Mouse (Mus musculus) kidney, adult 2 months (tissue): ENCODE measurements around the gene F830045P16Rik.

Source experiments
- CTCF ChIP-seq: fragments of 200-500 bp; conservative IDR thresholded peaks from 2 replicates; pipeline ENCODE4 v1.5.1; 2011; ENCODE audit warnings: low read depth, mild to moderate bottlenecking, control low read depth, low read length, moderate library complexity, mixed read lengths; ENCODE audit not compliant: insufficient read depth, insufficient read length
- POLR2A ChIP-seq: fragments of 200-500 bp; IDR thresholded peaks from one replicate; pipeline ENCODE4 v1.6.1; 2011; ENCODE audit warnings: low read depth, low read length, control low read depth

- TF ChIP-seq CTCF (no peak), POLR2A (no peak)
Measured at GRCm38 (mm10) chr2:129531890-129532289, 4.5 kb downstream of the F830045P16Rik start.
